Mouse (Mus musculus) neural tube, embryonic 13.5 days (tissue): ENCODE data around the gene Dock3. TPM values are rescaled to one million over a fixed set of nuclear protein-coding genes. Genes with fewer than 3 reads are reported as not detected.

Source experiments
- ATAC-seq: fragments of 200-750 bp; cut with Nextera tagmentation; 2 replicates; pipeline ENCODE4 v1.8.0; 2017; ENCODE audit warnings: low read depth, mild to moderate bottlenecking, moderate TSS enrichment, moderate library complexity
- H3K27ac ChIP-seq: fragments of 300-500 bp; sonication (generic); replicated peaks from 2 replicates; pipeline ENCODE4 v1.5.1; 2015; ENCODE audit warnings: moderate library complexity, mild to moderate bottlenecking, inconsistent platforms
- H3K27me3 ChIP-seq: fragments of 300-500 bp; sonication (generic); 2 replicates; pipeline ENCODE4 v1.6.1; 2015; ENCODE audit warnings: mild to moderate bottlenecking, inconsistent platforms
- H3K36me3 ChIP-seq: fragments of 300-500 bp; sonication (generic); 2 replicates; pipeline ENCODE4 v1.6.1; 2015; ENCODE audit warnings: mild to moderate bottlenecking, inconsistent platforms
- H3K4me1 ChIP-seq: fragments of 300-500 bp; sonication (generic); replicated peaks from 2 replicates; pipeline ENCODE4 v1.6.1; 2015; ENCODE audit warnings: inconsistent platforms
- H3K4me2 ChIP-seq: fragments of 300-500 bp; sonication (generic); 2 replicates; pipeline ENCODE4 v1.6.1; 2015; ENCODE audit warnings: inconsistent platforms, mild to moderate bottlenecking, moderate library complexity
- H3K4me3 ChIP-seq: fragments of 300-500 bp; sonication (generic); 2 replicates; pipeline ENCODE4 v1.5.1; 2015; ENCODE audit warnings: mild to moderate bottlenecking, inconsistent platforms
- H3K9ac ChIP-seq: fragments of 300-500 bp; sonication (generic); 2 replicates; pipeline ENCODE4 v1.6.1; 2015; ENCODE audit warnings: moderate library complexity, mild to moderate bottlenecking, inconsistent platforms
- H3K9me3 ChIP-seq: fragments of 300-500 bp; sonication (generic); 2 replicates; pipeline ENCODE4 v1.6.1; 2016; ENCODE audit warnings: inconsistent platforms
- WGBS: fragments of 180-500 bp; shearing (Covaris S2); methylation state at CpG from one replicate; pipeline ENCODE4 v1.1.7; 2015; 5-methylcytosine and 5-hydroxymethylcytosine counted together
- polyA plus RNA-seq: library from polyadenylated mRNA; unstranded; fragments of >200 nt; fragmentation: Nextera tagmentation; extraction: Ambion mirVana; gene quantifications from 2 replicates; pipeline ENCODE4 v1.2.1, GENCODE M21; 2015

The Dock3 gene
- polyA plus RNA-seq, 1 experiment from 2014 or later = 14.6 TPM

DNA sequence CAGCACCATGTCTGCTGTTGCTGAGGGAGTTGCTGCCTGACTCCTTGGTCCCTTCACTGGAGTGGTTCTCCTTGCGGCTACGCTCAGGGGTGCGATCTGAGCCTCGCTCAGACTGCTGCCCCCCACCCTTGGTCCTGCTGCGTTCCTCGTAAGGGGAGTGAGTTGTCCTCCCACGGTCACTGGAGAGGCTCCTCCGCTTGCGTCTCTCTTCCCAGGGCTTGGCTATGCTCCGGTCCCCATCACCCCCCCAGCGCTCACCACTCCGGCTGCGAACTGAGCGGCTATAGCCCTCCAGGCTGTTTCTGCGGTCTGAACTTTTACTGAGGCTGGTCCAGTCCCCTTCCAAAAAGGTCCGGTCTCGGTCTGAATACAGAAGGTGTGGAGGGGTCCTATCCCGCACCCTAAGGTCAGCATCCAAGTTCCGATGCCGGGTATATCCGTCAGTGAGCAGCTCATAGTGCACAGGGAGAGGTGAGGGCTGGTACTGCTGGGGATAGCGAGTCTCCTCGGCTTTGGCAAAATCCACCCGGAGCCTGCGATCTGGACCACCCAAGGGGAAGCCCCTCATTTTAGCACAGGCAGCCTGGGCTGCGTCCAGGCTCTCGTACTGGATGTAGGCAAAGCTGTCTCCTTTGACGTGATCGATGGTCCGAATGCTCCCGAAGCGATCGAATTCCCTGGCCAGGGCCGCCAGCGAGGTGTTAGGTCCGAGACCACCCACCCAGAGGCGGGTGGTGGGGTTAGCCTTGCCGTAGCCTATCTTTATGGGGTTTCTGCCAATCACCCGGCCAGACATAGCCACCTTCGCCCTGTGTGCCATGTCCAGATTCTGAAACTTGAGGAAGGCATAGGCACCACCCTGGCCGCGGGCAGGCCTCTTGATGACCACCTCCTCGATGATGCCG is 346.5 kb downstream of the Dock3 start:
- peak overlapping the region; percentile 94; the same call in 1 of the 2 replicates for H3K27ac ChIP-seq
- peaks cover 81% of the 10 kb centered on the region for H3K4me1 ChIP-seq
- H3K36me3 ChIP-seq = peaks cover 69% of the 10 kb centered on the region
- WGBS = 22% methylated on average over 44 of the region's 44 CpGs
- no peaks in the 10 kb centered on the region for H3K27me3 ChIP-seq
- peak overlapping the region; percentile 99 for H3K9ac ChIP-seq
- no peaks in the 10 kb centered on the region for H3K9me3 ChIP-seq
- H3K4me2 ChIP-seq = peak overlapping the region; percentile 100
- peak overlapping the region; percentile 98 for H3K4me3 ChIP-seq
- no peak; the same call in 1 of the 2 replicates for ATAC-seq

DNA sequence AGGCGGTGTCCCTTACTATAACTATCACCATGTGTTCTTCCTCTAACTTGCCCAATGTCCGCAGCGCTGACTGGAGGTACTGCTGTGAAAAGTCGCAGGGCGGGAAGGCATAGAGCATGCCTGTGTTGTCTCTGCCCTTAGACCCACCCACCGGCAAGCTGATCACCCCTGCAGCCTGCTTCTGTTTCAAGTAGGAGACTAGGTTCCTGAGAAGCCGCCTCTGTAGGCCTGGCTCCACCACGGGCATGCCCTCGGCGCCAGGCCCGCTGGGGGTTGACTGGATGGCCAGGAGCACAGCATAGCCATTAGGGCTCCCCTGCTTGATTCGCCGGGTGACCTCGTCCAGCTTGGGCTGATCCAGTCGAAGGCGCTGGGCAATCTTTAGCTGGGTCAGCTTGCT is 347.4 kb downstream of the Dock3 start:
- no peaks in the 10 kb centered on the region for H3K9me3 ChIP-seq
- peaks cover 72% of the 10 kb centered on the region for H3K4me1 ChIP-seq
- no peak for ATAC-seq
- peak overlapping the region; percentile 99 for H3K9ac ChIP-seq
- H3K36me3 ChIP-seq = peaks cover 65% of the 10 kb centered on the region
- H3K27me3 ChIP-seq = no peaks in the 10 kb centered on the region
- H3K27ac ChIP-seq = no peak overlapping the region
- H3K4me3 ChIP-seq = peak overlapping the region; percentile 98
- peak overlapping the region; percentile 100 for H3K4me2 ChIP-seq
- 47% methylated on average over 16 of the region's 16 CpGs for WGBS

DNA sequence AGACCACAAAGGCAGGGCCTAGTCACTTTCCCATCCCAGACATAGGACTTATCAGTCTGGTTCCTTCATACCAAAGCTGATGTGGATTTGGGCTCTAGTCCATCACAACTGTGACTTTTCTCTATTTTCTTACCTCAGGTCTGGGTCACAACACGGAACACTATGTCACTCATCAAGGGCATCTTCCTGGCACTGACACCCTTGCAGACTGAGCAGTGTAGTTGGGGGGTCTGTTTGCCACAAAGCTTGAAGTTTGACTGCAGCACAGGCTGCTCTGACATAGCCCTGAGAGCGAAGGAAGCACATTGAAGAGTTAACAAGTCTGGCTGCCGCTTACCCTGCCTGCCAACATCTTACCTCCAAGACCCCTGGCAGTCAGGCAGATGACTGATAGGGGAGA is 348.6 kb downstream of the Dock3 start:
- Histone ChIP-seq H3K4me1 (peaks cover 60% of the 10 kb centered on the region), H3K9ac (peak overlapping the region; percentile 41), H3K4me3 (peak overlapping the region; percentile 98), H3K9me3 (no peaks in the 10 kb centered on the region), H3K36me3 (peaks cover 65% of the 10 kb centered on the region), H3K27me3 (no peaks in the 10 kb centered on the region), H3K27ac (no peak overlapping the region), H3K4me2 (peak overlapping the region; percentile 100)
- WGBS = 78% methylated on average over 3 of the region's 3 CpGs
- ATAC-seq = no peak

DNA sequence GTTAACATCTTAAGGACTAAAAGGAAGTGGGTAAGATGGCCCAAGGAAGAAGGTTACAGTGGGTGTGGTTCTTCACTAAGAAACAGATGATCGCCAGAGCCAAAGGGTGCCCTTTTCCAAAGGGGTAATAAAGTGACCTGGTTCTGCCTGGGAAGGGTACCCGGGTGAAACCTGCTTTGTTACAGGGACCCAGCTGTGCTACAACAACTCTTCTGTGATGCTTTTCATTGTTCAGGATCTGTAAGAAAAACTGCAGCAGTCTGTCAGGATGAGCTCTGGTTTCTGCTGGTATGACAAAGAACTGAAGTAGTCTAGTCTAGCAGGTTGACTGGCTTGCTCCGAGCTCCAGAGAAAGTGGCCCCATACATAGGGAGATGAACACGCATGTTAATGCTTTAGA is 349.5 kb downstream of the Dock3 start:
- Histone ChIP-seq H3K4me2 (peak overlapping the region; percentile 100), H3K36me3 (peaks cover 68% of the 10 kb centered on the region), H3K27ac (no peak overlapping the region), H3K4me1 (peaks cover 51% of the 10 kb centered on the region), H3K9me3 (no peaks in the 10 kb centered on the region), H3K4me3 (no peak overlapping the region), H3K27me3 (no peaks in the 10 kb centered on the region), H3K9ac (peak overlapping the region; percentile 50)
- ATAC-seq = no peak
- WGBS = 54% methylated on average over 4 of the region's 4 CpGs

DNA sequence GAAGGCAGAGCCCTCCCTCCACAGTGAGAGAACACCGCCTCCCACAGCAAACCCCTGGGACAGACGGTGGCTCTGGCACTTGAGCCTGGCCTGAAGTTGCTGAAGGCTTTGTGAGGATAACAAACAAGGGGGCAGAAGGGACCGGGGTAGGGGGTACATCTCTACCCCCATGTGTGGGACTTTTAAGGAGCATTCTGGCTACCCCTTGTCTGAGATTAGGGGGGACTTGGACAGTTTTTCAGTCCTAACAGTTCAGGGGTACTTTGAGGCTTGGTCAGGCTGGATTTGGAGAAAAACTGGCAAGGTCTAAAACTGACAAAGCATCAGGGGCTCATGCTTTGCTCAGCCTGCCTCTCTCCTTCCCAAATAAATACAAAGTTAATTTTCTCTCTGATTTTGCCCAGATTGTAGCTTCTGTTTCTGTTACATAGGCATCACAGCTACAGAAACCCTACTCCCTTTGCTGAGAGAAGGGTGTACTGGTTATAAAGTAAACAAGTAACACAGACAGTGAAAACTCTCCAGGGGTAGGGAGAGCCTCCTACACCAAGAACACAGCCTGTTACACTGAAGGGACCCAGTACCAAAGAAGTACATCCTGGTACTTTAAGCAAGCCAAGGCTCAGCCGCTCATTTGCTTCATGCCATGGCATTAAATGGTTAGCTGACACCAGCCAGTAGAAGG is 350.5 kb downstream of the Dock3 start:
- Histone ChIP-seq H3K36me3 (peaks cover 76% of the 10 kb centered on the region), H3K4me1 (peaks cover 51% of the 10 kb centered on the region), H3K9ac (peak overlapping the region; percentile 50; the same call in 1 of the 2 replicates), H3K27ac (0 out of 2 replicates have a peak overlapping the region, but pooled peaks have one; percentile 23), H3K9me3 (no peaks in the 10 kb centered on the region), H3K4me3 (no peak overlapping the region), H3K27me3 (no peaks in the 10 kb centered on the region), H3K4me2 (no peak overlapping the region)
- 55% methylated on average over 4 of the region's 4 CpGs for WGBS
- ATAC-seq = no peak

DNA sequence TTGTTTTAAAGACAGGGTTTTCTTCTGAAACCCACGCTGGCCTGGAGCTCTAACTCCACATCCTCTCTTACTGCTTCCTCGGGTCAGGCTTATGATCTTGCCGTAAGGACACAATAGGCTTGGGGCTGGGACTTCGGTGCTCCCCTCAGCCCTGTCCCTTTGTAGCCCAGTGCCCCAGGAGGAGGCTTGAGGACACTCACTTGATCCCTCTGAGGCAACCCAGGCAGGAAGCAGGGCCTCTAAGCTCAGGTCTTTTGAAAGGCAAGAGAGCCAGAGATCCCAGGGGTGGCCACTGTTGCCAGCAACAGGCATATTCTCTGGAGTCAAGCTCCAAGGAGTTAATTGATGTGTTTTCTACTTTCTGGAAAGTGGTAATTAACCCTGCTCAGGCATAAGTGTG is 352.2 kb downstream of the Dock3 start:
- H3K4me1 ChIP-seq = peaks cover 36% of the 10 kb centered on the region
- no peak overlapping the region for H3K4me2 ChIP-seq
- H3K27me3 ChIP-seq = no peaks in the 10 kb centered on the region
- no peak overlapping the region for H3K27ac ChIP-seq
- H3K9me3 ChIP-seq = no peaks in the 10 kb centered on the region
- no peak overlapping the region for H3K4me3 ChIP-seq
- 62% methylated on average over 4 of the region's 4 CpGs for WGBS
- no peak overlapping the region for H3K9ac ChIP-seq
- no peak for ATAC-seq
- peaks cover 89% of the 10 kb centered on the region for H3K36me3 ChIP-seq

DNA sequence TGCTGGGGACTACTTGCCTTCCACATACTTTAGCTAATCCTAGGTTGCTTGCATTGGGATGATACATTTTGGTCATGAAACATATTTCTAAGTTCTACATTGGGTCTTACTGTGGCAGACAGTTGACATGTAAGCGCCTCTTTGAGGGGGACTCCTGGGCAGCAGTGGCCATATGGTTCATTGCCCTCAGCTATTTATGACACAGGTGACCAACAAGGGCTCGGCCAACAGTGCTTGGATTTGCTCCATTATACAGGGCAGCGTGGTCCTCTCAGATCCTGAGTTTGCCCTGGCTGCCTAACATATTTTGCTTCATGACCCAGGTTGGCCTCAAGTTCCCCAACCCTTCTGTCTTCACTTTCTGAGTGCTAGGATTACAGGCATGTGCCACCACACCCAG is 355.0 kb downstream of the Dock3 start:
- Histone ChIP-seq H3K9me3 (no peaks in the 10 kb centered on the region), H3K4me2 (no peak overlapping the region), H3K9ac (no peak overlapping the region), H3K27ac (no peak overlapping the region), H3K36me3 (peaks cover 82% of the 10 kb centered on the region), H3K4me3 (no peak overlapping the region), H3K27me3 (no peaks in the 10 kb centered on the region), H3K4me1 (peaks cover 8% of the 10 kb centered on the region)
- WGBS = 88% methylated on average over 3 of the region's 3 CpGs
- ATAC-seq = no peak

DNA sequence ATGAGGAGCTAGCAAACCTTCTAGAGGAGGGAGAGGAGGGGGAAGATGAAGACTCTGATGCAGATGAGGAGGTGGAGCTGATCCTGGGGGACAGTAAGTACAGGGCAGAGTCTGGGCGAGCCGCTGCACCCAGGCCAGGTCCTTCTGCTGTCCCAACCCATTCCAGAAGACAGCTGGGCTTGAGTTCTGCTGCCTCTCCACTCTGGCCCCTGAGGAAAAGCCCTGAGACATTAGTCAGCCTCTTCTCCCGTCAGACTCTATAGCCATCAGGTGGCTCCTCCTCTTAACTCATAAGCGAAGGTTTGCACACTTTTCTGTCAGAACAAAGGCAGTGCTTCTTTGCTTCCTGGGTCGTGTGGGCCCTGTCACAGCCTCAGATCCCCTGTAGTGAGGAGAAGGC is 357.5 kb downstream of the Dock3 start:
- no peaks in the 10 kb centered on the region for H3K4me1 ChIP-seq
- peaks cover 69% of the 10 kb centered on the region for H3K36me3 ChIP-seq
- H3K4me3 ChIP-seq = no peak overlapping the region
- no peaks in the 10 kb centered on the region for H3K9me3 ChIP-seq
- ATAC-seq = no peak
- no peak overlapping the region for H3K9ac ChIP-seq
- no peaks in the 10 kb centered on the region for H3K27me3 ChIP-seq
- H3K27ac ChIP-seq = no peak overlapping the region
- WGBS = 83% methylated on average over 5 of the region's 5 CpGs
- H3K4me2 ChIP-seq = no peak overlapping the region

DNA sequence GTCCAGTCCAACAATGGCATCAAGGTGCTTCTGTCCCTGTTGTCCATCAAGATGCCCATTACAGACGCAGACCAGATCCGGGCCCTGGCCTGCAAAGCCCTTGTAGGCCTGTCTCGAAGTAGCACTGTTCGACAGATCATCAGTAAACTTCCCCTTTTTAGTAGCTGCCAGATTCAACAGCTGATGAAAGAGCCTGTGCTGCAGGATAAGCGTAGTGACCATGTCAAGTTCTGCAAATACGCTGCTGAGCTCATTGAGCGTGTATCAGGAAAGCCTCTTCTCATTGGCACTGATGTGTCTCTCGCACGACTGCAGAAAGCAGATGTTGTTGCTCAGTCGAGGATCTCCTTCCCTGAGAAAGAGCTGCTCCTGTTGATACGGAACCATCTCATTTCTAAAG is 373.7 kb downstream of the Dock3 start:
- no peak overlapping the region for H3K4me2 ChIP-seq
- no peaks in the 10 kb centered on the region for H3K9me3 ChIP-seq
- 93% methylated on average over 11 of the region's 11 CpGs for WGBS
- H3K9ac ChIP-seq = no peak overlapping the region
- H3K27me3 ChIP-seq = no peaks in the 10 kb centered on the region
- no peak for ATAC-seq
- no peak overlapping the region for H3K4me3 ChIP-seq
- peaks cover 81% of the 10 kb centered on the region for H3K36me3 ChIP-seq
- H3K27ac ChIP-seq = no peak overlapping the region
- H3K4me1 ChIP-seq = no peaks in the 10 kb centered on the region

DNA sequence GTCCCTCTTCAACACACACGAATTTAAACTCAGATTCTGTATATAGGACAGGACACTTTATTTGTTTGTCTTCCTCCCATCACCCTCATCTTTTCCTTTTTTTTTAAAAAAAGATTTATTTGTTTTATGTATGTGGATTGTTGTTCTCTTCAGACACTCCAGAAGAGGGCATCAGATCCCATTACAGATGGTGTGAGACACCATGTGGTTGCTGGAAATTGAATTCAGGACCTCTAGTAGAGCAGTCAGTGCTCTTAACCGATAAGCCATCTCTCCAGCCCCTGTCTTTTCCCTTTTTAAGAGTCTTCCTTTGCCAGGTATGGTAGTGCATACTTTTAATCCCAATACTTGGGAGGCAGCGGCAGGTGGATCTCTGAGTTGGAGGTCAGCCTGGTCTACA is 375.0 kb downstream of the Dock3 start:
- no peak for ATAC-seq
- peaks cover 83% of the 10 kb centered on the region for H3K36me3 ChIP-seq
- H3K9me3 ChIP-seq = no peaks in the 10 kb centered on the region
- H3K4me3 ChIP-seq = no peak overlapping the region
- H3K4me1 ChIP-seq = no peaks in the 10 kb centered on the region
- no peaks in the 10 kb centered on the region for H3K27me3 ChIP-seq
- no peak overlapping the region for H3K9ac ChIP-seq
- 91% methylated on average over 3 of the region's 3 CpGs for WGBS
- no peak overlapping the region for H3K4me2 ChIP-seq
- no peak overlapping the region for H3K27ac ChIP-seq
